Mouse (Mus musculus): ENCODE measurements around the gene Klk12. TPM values are rescaled to one million over a fixed set of nuclear protein-coding genes. Genes with fewer than 3 reads are reported as not detected.

The Klk12 gene
- polyA plus RNA-seq, 1 experiment from 2014 or later = not detected

GRCm38 (mm10) chr7:43778176-43778970 lies 9.7 kb downstream of the Klk12 start:
- no peak for ATAC-seq

DNA sequence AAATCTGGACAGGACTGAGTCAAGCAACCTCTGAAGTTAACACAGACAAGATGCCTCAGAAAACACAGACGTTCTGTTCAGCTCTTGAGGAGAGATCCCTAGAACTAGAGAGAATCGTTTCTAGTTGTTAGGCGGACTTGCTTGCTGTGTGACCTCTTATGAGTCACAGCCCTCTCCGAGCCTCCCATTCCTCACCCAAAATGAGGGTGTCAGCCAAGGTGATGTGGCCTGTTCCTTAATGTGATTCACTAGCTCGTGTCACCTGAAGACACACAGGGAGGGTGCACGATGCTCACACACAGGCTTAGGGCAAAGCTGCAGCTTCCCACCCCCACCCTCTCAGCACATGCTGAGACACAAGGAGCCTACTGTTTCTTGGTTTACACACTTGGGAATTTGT lies 11.5 kb downstream of the Klk12 start:
- Histone ChIP-seq H3K27me3 (peaks cover 9% of the 10 kb centered on the region), H3K4me1 (no peaks in the 10 kb centered on the region), H3K4me2 (no peak overlapping the region), H3K9ac (no peak overlapping the region), H3K36me3 (ENCODE audit: poor library complexity, severe bottlenecking) (no peaks in the 10 kb centered on the region), H3K4me3 (no peak overlapping the region), H3K27ac (no peak overlapping the region), H3K9me3 (replicated peaks) (no peaks in the 10 kb centered on the region)
- WGBS = 77% methylated on average over 6 of the region's 6 CpGs
- no peak for ATAC-seq

More at GRCm38 (mm10) chr7:43778176-43778970, 9.7 kb downstream of the Klk12 start:
- Histone ChIP-seq H3K4me1 (no peaks in the 10 kb centered on the region), H3K27me3 (peaks cover 3% of the 10 kb centered on the region), H3K4me3 (no peak overlapping the region), H3K9ac (no peak overlapping the region), H3K36me3 (ENCODE audit: poor library complexity, severe bottlenecking) (no peaks in the 10 kb centered on the region), H3K4me2 (no peak overlapping the region), H3K27ac (no peak overlapping the region), H3K9me3 (replicated peaks) (no peaks in the 10 kb centered on the region)
- 91% methylated on average over 10 of the region's 10 CpGs for WGBS

GRCm38 (mm10) chr7:43780746-43781145 lies 12.0 kb downstream of the Klk12 start, which contains the start of gene Klk10:
Gene Klk10 (plus strand): TSS chr7:43781035.
- H3K4me2 ChIP-seq = no peak within 1 kb of the TSS
- peaks cover 9% of the 10 kb centered on the region for H3K27me3 ChIP-seq
- ATAC-seq = no peak
- H3K36me3 ChIP-seq (ENCODE audit: poor library complexity, severe bottlenecking) = no peaks in the 10 kb centered on the region
- H3K27ac ChIP-seq = no peak within 1 kb of the TSS
- H3K9ac ChIP-seq = no peak within 1 kb of the TSS
- no peaks in the 10 kb centered on the region for H3K9me3 ChIP-seq (replicated peaks)
- H3K4me3 ChIP-seq = no peak within 1 kb of the TSS
- 61% methylated on average over 5 of the region's 5 CpGs for WGBS
- H3K4me1 ChIP-seq = no peaks in the 10 kb centered on the region

GRCm38 (mm10) chr7:43781541-43781940 lies 12.8 kb downstream of the Klk12 start:
- H3K36me3 ChIP-seq (ENCODE audit: poor library complexity, severe bottlenecking) = no peaks in the 10 kb centered on the region
- ATAC-seq = no peak
- no peak overlapping the region for H3K4me3 ChIP-seq
- 88% methylated on average over 9 of the region's 11 CpGs for WGBS
- H3K4me1 ChIP-seq = no peaks in the 10 kb centered on the region
- no peak overlapping the region for H3K4me2 ChIP-seq
- H3K9ac ChIP-seq = no peak overlapping the region
- no peak overlapping the region for H3K27ac ChIP-seq
- no peaks in the 10 kb centered on the region for H3K9me3 ChIP-seq (replicated peaks)
- peaks cover 9% of the 10 kb centered on the region for H3K27me3 ChIP-seq

DNA sequence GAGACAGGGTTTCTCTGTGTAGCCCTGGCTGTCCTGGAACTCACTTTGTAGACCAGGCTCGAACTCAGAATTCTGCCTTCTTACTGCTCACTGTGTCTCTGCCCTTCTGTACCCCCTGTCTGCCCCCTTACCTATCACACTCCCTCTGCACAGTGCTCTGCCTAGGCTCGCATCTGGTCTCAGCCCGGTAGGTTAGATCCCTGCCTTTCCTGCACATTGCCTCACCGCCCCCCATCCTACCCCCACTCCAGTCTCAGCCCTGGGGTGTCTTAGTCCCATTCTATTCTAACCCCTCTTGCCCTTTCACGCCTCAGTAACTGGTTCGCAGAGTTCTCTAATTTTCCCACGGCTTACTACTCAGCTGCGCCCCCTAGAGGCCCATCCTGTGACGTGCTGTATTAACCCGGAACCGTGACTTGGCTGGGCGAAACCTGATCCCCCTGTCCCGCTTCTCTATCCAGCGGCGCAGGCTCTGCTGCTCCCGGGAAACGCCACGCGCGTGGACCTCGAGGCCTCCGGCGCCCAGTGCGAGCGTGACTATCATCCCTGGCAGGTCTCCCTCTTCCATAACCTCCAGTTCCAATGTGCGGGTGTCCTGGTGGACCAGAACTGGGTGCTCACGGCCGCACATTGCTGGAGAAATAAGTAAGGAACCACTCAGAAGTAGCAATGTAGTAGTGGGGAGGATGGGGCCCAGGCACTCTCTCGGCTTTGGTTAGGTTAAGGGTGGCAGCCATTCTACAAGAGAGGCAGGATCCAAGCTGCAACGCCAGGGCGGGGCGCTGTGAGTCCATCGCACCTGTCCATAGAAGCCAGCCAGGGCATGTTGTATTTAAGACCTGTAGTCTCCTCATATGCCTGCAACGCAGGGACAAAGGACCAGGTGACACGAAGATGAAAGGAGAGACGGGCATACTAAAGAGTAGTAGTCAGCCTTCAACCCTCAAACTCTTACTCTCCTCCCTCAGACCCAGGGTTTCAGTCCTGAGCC lies 13.9 kb downstream of the Klk12 start:
- 6% methylated on average over 36 of the region's 36 CpGs for WGBS
- H3K27me3 ChIP-seq = peaks cover 9% of the 10 kb centered on the region
- no peaks in the 10 kb centered on the region for H3K4me1 ChIP-seq
- no peaks in the 10 kb centered on the region for H3K36me3 ChIP-seq (ENCODE audit: poor library complexity, severe bottlenecking)
- ATAC-seq = peak; percentile 88
- peak overlapping the region; percentile 46 for H3K9ac ChIP-seq
- H3K4me3 ChIP-seq = peak overlapping the region; percentile 27
- no peak overlapping the region for H3K27ac ChIP-seq
- H3K9me3 ChIP-seq (replicated peaks) = no peaks in the 10 kb centered on the region
- peak overlapping the region; percentile 64 for H3K4me2 ChIP-seq

DNA sequence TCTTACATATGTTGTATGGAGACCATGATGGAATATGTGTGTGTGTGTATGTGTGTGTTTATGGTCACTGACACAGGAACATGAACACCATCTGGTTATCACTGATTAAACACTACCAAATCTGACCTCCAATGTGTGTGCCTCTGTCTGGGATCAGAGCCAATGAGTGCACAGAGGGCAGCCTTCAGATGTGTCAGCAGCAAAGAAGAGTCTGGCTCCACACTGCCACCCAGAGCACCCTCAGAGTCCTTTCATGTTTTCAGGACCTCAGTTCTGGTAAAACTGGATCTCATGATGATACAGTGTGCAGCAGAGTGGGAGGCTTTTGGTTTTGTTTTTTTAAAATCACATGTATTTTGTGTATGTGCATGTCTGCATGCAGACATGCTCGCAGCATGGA lies 16.6 kb downstream of the Klk12 start:
- H3K4me2 ChIP-seq = no peak overlapping the region
- no peaks in the 10 kb centered on the region for H3K4me1 ChIP-seq
- H3K36me3 ChIP-seq (ENCODE audit: poor library complexity, severe bottlenecking) = no peaks in the 10 kb centered on the region
- no peak for ATAC-seq
- no peak overlapping the region for H3K9ac ChIP-seq
- H3K4me3 ChIP-seq = no peak overlapping the region
- H3K27ac ChIP-seq = no peak overlapping the region
- peaks cover 9% of the 10 kb centered on the region for H3K27me3 ChIP-seq
- no peaks in the 10 kb centered on the region for H3K9me3 ChIP-seq (replicated peaks)
- 83% methylated on average over 1 of the region's 1 CpGs for WGBS

DNA sequence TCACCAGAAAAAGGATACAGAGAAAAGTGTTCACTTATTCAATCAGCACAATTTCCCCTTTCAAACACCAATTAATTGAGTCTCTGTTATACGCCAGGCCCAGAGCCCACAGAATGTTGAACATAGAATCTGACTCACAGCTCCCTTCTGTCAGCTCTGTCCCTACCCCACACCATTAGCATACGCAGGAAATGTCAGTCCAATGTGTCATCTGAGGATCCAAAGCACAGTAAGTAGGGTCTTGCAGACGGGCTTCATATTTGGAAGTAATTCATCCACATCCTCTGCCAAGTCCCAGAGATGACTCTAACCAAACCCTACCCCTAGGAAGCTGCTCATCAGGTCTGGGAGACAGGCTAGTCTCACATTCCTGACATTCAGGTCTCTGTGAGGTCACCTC lies 19.4 kb downstream of the Klk12 start:
- no peak overlapping the region for H3K4me3 ChIP-seq
- no peaks in the 10 kb centered on the region for H3K9me3 ChIP-seq (replicated peaks)
- no peak for ATAC-seq
- no peak overlapping the region for H3K4me2 ChIP-seq
- H3K27ac ChIP-seq = no peak overlapping the region
- H3K4me1 ChIP-seq = no peaks in the 10 kb centered on the region
- H3K27me3 ChIP-seq = peaks cover 8% of the 10 kb centered on the region
- WGBS = 75% methylated on average over 3 of the region's 3 CpGs
- no peak overlapping the region for H3K9ac ChIP-seq
- no peaks in the 10 kb centered on the region for H3K36me3 ChIP-seq (ENCODE audit: poor library complexity, severe bottlenecking)

DNA sequence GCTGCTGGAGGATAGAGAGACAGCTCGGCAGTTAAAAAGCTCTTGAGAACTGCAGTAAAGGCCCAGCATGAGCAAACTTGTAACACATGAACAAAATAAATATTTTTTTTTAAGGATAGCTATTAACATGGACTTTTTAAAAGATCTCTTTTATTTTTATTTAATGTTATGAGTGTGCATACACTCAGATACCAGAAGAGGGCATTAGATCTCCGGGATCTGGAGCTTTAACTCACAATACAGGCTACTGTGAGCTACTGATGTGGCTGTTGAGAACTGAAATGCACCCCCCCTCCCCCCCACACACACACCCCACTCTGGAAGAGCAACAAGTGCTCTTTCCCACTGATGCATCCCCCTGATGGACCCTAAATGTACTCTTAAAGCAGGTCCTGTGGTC lies 20.6 kb downstream of the Klk12 start:
- H3K27me3 ChIP-seq = no peaks in the 10 kb centered on the region
- no peaks in the 10 kb centered on the region for H3K9me3 ChIP-seq (replicated peaks)
- WGBS = 76% methylated on average over 2 of the region's 2 CpGs
- H3K4me2 ChIP-seq = no peak overlapping the region
- H3K27ac ChIP-seq = no peak overlapping the region
- H3K36me3 ChIP-seq (ENCODE audit: poor library complexity, severe bottlenecking) = no peaks in the 10 kb centered on the region
- ATAC-seq = no peak
- H3K4me1 ChIP-seq = no peaks in the 10 kb centered on the region
- H3K4me3 ChIP-seq = no peak overlapping the region
- H3K9ac ChIP-seq = no peak overlapping the region

- Histone ChIP-seq H3K27ac (no peak within 1 kb of the TSS), H3K9ac (no peak within 1 kb of the TSS), H3K4me2 (no peak within 1 kb of the TSS), H3K9me3 (replicated peaks) (no peaks in the 10 kb centered on the region), H3K36me3 (ENCODE audit: poor library complexity, severe bottlenecking) (no peaks in the 10 kb centered on the region), H3K27me3 (peaks cover 17% of the 10 kb centered on the region), H3K4me3 (no peak within 1 kb of the TSS), H3K4me1 (peaks cover 6% of the 10 kb centered on the region; the same call in 1 of the 2 replicates)
- ATAC-seq = no peak
- 84% methylated on average over 7 of the region's 7 CpGs for WGBS
These were observed 22.9 kb downstream of the Klk12 start, which contains the start of gene Klk9 for GRCm38 (mm10) chr7:43791591-43791990. Gene Klk9 (plus strand): TSS chr7:43791891.

GRCm38 (mm10) chr7:43796355-43796754 lies 27.7 kb downstream of the Klk12 start:
- WGBS = 4% methylated on average over 8 of the region's 8 CpGs
- H3K9me3 ChIP-seq (replicated peaks) = no peaks in the 10 kb centered on the region
- H3K4me1 ChIP-seq = peaks cover 11% of the 10 kb centered on the region
- peak overlapping the region; percentile 78 for H3K4me2 ChIP-seq
- peaks cover 41% of the 10 kb centered on the region for H3K27me3 ChIP-seq
- no peak overlapping the region for H3K9ac ChIP-seq
- no peak overlapping the region for H3K27ac ChIP-seq
- H3K36me3 ChIP-seq (ENCODE audit: poor library complexity, severe bottlenecking) = no peaks in the 10 kb centered on the region
- H3K4me3 ChIP-seq = peak overlapping the region; percentile 47
- no peak for ATAC-seq

DNA sequence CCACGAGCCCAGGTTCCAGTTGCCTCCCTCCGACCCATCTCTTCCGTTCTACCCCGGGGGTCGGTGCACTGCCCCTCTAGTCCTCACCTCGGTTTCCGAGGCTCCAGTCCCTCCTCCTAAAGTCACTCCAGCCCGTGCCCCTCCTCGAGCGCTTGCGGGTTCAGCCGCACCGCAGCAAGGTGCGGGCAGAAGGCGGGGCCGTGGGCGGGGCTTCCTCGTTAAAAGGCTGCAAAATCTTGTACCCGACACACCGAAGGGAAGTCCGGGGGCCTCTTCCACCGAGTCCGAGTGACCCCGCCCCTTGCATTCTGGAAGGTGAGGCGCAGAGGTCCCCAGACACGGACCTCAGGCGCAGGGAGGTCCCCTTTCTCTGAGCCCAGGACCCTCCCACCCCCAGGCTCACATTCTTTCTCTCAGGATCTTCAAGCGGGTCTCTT lies 28.7 kb downstream of the Klk12 start, which contains the start of gene Klk8:
TSS of gene Klk8 (plus strand) at position 245 of the 437 bp plus-strand sequence.
- Histone ChIP-seq H3K27ac (no peak within 1 kb of the TSS), H3K9me3 (replicated peaks) (no peaks in the 10 kb centered on the region), H3K4me3 (peak within 1 kb of the TSS; percentile 47), H3K4me1 (peaks cover 11% of the 10 kb centered on the region), H3K36me3 (ENCODE audit: poor library complexity, severe bottlenecking) (no peaks in the 10 kb centered on the region), H3K4me2 (peak within 1 kb of the TSS; percentile 78), H3K9ac (peak within 1 kb of the TSS; percentile 57), H3K27me3 (peaks cover 41% of the 10 kb centered on the region)
- WGBS = 0% methylated on average over 28 of the region's 28 CpGs
- ATAC-seq = peak; percentile 51; the same call in 1 of the 2 replicates

Data from forebrain, embryonic 13.5 days (tissue).